Mouse (Mus musculus): ENCODE measurements around the gene Serinc1. TPM values are rescaled to one million over a fixed set of nuclear protein-coding genes. Genes with fewer than 3 reads are reported as not detected.

Serinc1 gene
- polyA plus RNA-seq, 1 experiment from 2014 or later: 86.5 TPM

- Histone ChIP-seq H3K4me1 (replicated peaks; ENCODE audit: control insufficient read depth, insufficient read depth) (no peaks in the 10 kb centered on the region), H3K9ac (ENCODE audit: low read length) (no peak overlapping the region), H3K4me3 (ENCODE audit: low read depth, low read length) (no peak overlapping the region), H3K4me2 (replicated peaks; ENCODE audit: low read depth) (no peak overlapping the region), H3K27ac (replicated peaks) (no peak overlapping the region), H3K36me3 (ENCODE audit: control insufficient read depth, insufficient read depth, low read length) (no peaks in the 10 kb centered on the region), H3K9me3 (ENCODE audit: control insufficient read depth, low read length) (no peaks in the 10 kb centered on the region), H3K27me3 (ENCODE audit: control insufficient read depth, insufficient read depth, low read length) (no peaks in the 10 kb centered on the region)
- ATAC-seq (ENCODE audit: low FRiP score, low TSS enrichment) (no peak), DNase-seq (ENCODE audit: low spot score) (no peak)
- TF ChIP-seq CTCF (IDR thresholded peaks at IDR 0.05; ENCODE audit: low read depth) (peak; percentile 47), EP300 (optimal IDR thresholded peaks at IDR 0.05) (no peak)
Measured at GRCm38 (mm10) chr10:57488591-57488990, 43.7 kb downstream of the Serinc1 start.

- H3K4me3 ChIP-seq (ENCODE audit: low read depth, low read length): peak overlapping the region; percentile 86
- peak overlapping the region; percentile 66 for H3K4me2 ChIP-seq (replicated peaks; ENCODE audit: low read depth)
- H3K27ac ChIP-seq (replicated peaks): no peak overlapping the region
- ATAC-seq (ENCODE audit: low FRiP score, low TSS enrichment): no peak
- peak overlapping the region; percentile 93 for H3K9ac ChIP-seq (ENCODE audit: low read length)
- no peaks in the 10 kb centered on the region for H3K9me3 ChIP-seq (ENCODE audit: control insufficient read depth, low read length)
- H3K4me1 ChIP-seq (replicated peaks; ENCODE audit: control insufficient read depth, insufficient read depth): no peaks in the 10 kb centered on the region
- no peak for TF ChIP-seq CTCF (IDR thresholded peaks at IDR 0.05; ENCODE audit: low read depth)
- H3K27me3 ChIP-seq (ENCODE audit: control insufficient read depth, insufficient read depth, low read length): no peaks in the 10 kb centered on the region
- DNase-seq (ENCODE audit: low spot score): no peak
- no peaks in the 10 kb centered on the region for H3K36me3 ChIP-seq (ENCODE audit: control insufficient read depth, insufficient read depth, low read length)
- 1% methylated on average over 8 of the region's 8 CpGs for whole genome bisulfite sequencing
Measured at GRCm38 (mm10) chr10:57487201-57487600, 45.1 kb downstream of the Serinc1 start.

GRCm38 (mm10) chr10:57486542-57487071 is 45.7 kb downstream of the Serinc1 start:
- H3K27me3 ChIP-seq (ENCODE audit: control insufficient read depth, insufficient read depth, low read length): no peaks in the 10 kb centered on the region
- peak overlapping the region; percentile 94 for H3K27ac ChIP-seq (replicated peaks)
- H3K9me3 ChIP-seq (ENCODE audit: control insufficient read depth, low read length): no peaks in the 10 kb centered on the region
- H3K36me3 ChIP-seq (ENCODE audit: control insufficient read depth, insufficient read depth, low read length): no peaks in the 10 kb centered on the region
- peak overlapping the region; percentile 66 for H3K4me2 ChIP-seq (replicated peaks; ENCODE audit: low read depth)
- WGBS: under 1% methylated on average over 41 of the region's 65 CpGs
- H3K9ac ChIP-seq (ENCODE audit: low read length): peak overlapping the region; percentile 93
- ATAC-seq (ENCODE audit: low FRiP score, low TSS enrichment) (peak; percentile 85), DNase-seq (ENCODE audit: low spot score) (peak; percentile 88)
- H3K4me1 ChIP-seq (replicated peaks; ENCODE audit: control insufficient read depth, insufficient read depth): no peaks in the 10 kb centered on the region
- TF ChIP-seq EP300 (optimal IDR thresholded peaks at IDR 0.05) (no peak), CTCF (IDR thresholded peaks at IDR 0.05; ENCODE audit: low read depth) (no peak)
- H3K4me3 ChIP-seq (ENCODE audit: low read depth, low read length): peak overlapping the region; percentile 86

- Histone ChIP-seq H3K4me1 (replicated peaks; ENCODE audit: control insufficient read depth, insufficient read depth) (no peaks in the 10 kb centered on the region), H3K4me3 (ENCODE audit: low read depth, low read length) (peak within 1 kb of the TSS; percentile 86), H3K27me3 (ENCODE audit: control insufficient read depth, insufficient read depth, low read length) (no peaks in the 10 kb centered on the region), H3K9me3 (ENCODE audit: control insufficient read depth, low read length) (no peaks in the 10 kb centered on the region), H3K9ac (ENCODE audit: low read length) (peak within 1 kb of the TSS; percentile 93), H3K4me2 (replicated peaks; ENCODE audit: low read depth) (peak within 1 kb of the TSS; percentile 66), H3K27ac (replicated peaks) (peak within 1 kb of the TSS; percentile 94), H3K36me3 (ENCODE audit: control insufficient read depth, insufficient read depth, low read length) (no peaks in the 10 kb centered on the region)
- no peak for TF ChIP-seq EP300 (optimal IDR thresholded peaks at IDR 0.05)
- no peak for TF ChIP-seq CTCF (IDR thresholded peaks at IDR 0.05; ENCODE audit: low read depth)
- ATAC-seq (ENCODE audit: low FRiP score, low TSS enrichment) (peak; percentile 100), DNase-seq (ENCODE audit: low spot score) (peak; percentile 97)
- WGBS: under 1% methylated on average over 52 of the region's 52 CpGs
Measured at GRCm38 (mm10) chr10:57485908-57486541, 46.3 kb downstream of the Serinc1 start, which contains the start of gene Hsf2. Hsf2 (plus strand) TSS chr10:57486385.

- Histone ChIP-seq H3K27ac (replicated peaks) (no peak overlapping the region), H3K4me2 (replicated peaks; ENCODE audit: low read depth) (no peak overlapping the region), H3K36me3 (ENCODE audit: control insufficient read depth, insufficient read depth, low read length) (no peaks in the 10 kb centered on the region), H3K4me3 (ENCODE audit: low read depth, low read length) (no peak overlapping the region), H3K9ac (ENCODE audit: low read length) (no peak overlapping the region), H3K4me1 (replicated peaks; ENCODE audit: control insufficient read depth, insufficient read depth) (no peaks in the 10 kb centered on the region), H3K9me3 (ENCODE audit: control insufficient read depth, low read length) (no peaks in the 10 kb centered on the region), H3K27me3 (ENCODE audit: control insufficient read depth, insufficient read depth, low read length) (no peaks in the 10 kb centered on the region)
- DNase-seq (ENCODE audit: low spot score) (no peak), ATAC-seq (ENCODE audit: low FRiP score, low TSS enrichment) (no peak)
- 71% methylated on average over 3 of the region's 3 CpGs for WGBS
- no peak for TF ChIP-seq EP300 (optimal IDR thresholded peaks at IDR 0.05)
- no peak for TF ChIP-seq CTCF (IDR thresholded peaks at IDR 0.05; ENCODE audit: low read depth)
Measured at GRCm38 (mm10) chr10:57484741-57485140, 47.6 kb downstream of the Serinc1 start.

GRCm38 (mm10) chr10:57481717-57482116 is 50.6 kb downstream of the Serinc1 start:
- Histone ChIP-seq H3K36me3 (ENCODE audit: control insufficient read depth, insufficient read depth, low read length) (no peaks in the 10 kb centered on the region), H3K27ac (replicated peaks) (no peak overlapping the region), H3K4me3 (ENCODE audit: low read depth, low read length) (no peak overlapping the region), H3K4me2 (replicated peaks; ENCODE audit: low read depth) (no peak overlapping the region), H3K9me3 (ENCODE audit: control insufficient read depth, low read length) (no peaks in the 10 kb centered on the region), H3K4me1 (replicated peaks; ENCODE audit: control insufficient read depth, insufficient read depth) (no peaks in the 10 kb centered on the region), H3K27me3 (ENCODE audit: control insufficient read depth, insufficient read depth, low read length) (no peaks in the 10 kb centered on the region), H3K9ac (ENCODE audit: low read length) (no peak overlapping the region)
- no peak for ATAC-seq (ENCODE audit: low FRiP score, low TSS enrichment)
- no peak for DNase-seq (ENCODE audit: low spot score)
- TF ChIP-seq EP300 (optimal IDR thresholded peaks at IDR 0.05): no peak
- 52% methylated on average over 5 of the region's 5 CpGs for WGBS
